Mouse (Mus musculus) regulatory T cell (primary cell): Measurements from ENCODE around the gene Nos1ap.

Source experiments
- in situ Hi-C: fragments of 300-600 bp; cut with MboI, MseI; formaldehyde crosslinking; loops from one replicate; pipeline ENCODE4 v1.15.1; 2025; ENCODE audit warnings: high pct_unique_total_duplicates

The Nos1ap gene

GRCm38 (mm10) chr1:170548192-170548795 is 41.4 kb downstream of the Nos1ap start:
- in situ Hi-C loops, result no loop called here

- in situ Hi-C loops, result no loop called here
Measured at GRCm38 (mm10) chr1:170546297-170546696, 43.4 kb downstream of the Nos1ap start.

GRCm38 (mm10) chr1:170545286-170545685 is 44.4 kb downstream of the Nos1ap start:
- in situ Hi-C loops, result no loop called here

- in situ Hi-C loops, result no loop called here
Measured at GRCm38 (mm10) chr1:170539507-170539906, 50.2 kb downstream of the Nos1ap start.

GRCm38 (mm10) chr1:170538481-170539061 is 51.1 kb downstream of the Nos1ap start:
- in situ Hi-C loops, result no loop called here

- in situ Hi-C loops, result no loop called here
Measured at GRCm38 (mm10) chr1:170536344-170536743, 53.3 kb downstream of the Nos1ap start.

- in situ Hi-C loops, result no loop called here
Measured at GRCm38 (mm10) chr1:170535221-170535620, 54.4 kb downstream of the Nos1ap start.

- in situ Hi-C loops, result no loop called here
Measured at GRCm38 (mm10) chr1:170531286-170531685, 58.4 kb downstream of the Nos1ap start.

- in situ Hi-C loops, result no loop called here
Measured at GRCm38 (mm10) chr1:170530456-170530855, 59.2 kb downstream of the Nos1ap start.

- in situ Hi-C loops, result no loop called here
Measured at GRCm38 (mm10) chr1:170522891-170523290, 66.8 kb downstream of the Nos1ap start.

GRCm38 (mm10) chr1:170521520-170522205 is 68.0 kb downstream of the Nos1ap start:
- in situ Hi-C loops, result no loop called here

- in situ Hi-C loops, result no loop called here
Measured at GRCm38 (mm10) chr1:170520206-170520605, 69.5 kb downstream of the Nos1ap start.

- in situ Hi-C loops, result no loop called here
Measured at GRCm38 (mm10) chr1:170519631-170520030, 70.0 kb downstream of the Nos1ap start.

GRCm38 (mm10) chr1:170516182-170516581 is 73.5 kb downstream of the Nos1ap start:
- in situ Hi-C loops, result no loop called here

GRCm38 (mm10) chr1:170515455-170515854 is 74.2 kb downstream of the Nos1ap start:
- in situ Hi-C loops, result no loop called here

- in situ Hi-C loops, result no loop called here
Measured at GRCm38 (mm10) chr1:170514226-170514625, 75.4 kb downstream of the Nos1ap start.

- in situ Hi-C loops, result no loop called here
Measured at GRCm38 (mm10) chr1:170512429-170513097, 77.1 kb downstream of the Nos1ap start.

- in situ Hi-C loops, result no loop called here
Measured at GRCm38 (mm10) chr1:170510595-170511240, 78.9 kb downstream of the Nos1ap start.

GRCm38 (mm10) chr1:170506309-170506708 is 83.4 kb downstream of the Nos1ap start:
- in situ Hi-C loops, result no loop called here

GRCm38 (mm10) chr1:170505107-170505506 is 84.6 kb downstream of the Nos1ap start:
- in situ Hi-C loops, result no loop called here

GRCm38 (mm10) chr1:170504378-170504777 is 85.3 kb downstream of the Nos1ap start:
- in situ Hi-C loops, result no loop called here

GRCm38 (mm10) chr1:170503277-170503739 is 86.4 kb downstream of the Nos1ap start:
- in situ Hi-C loops, result no loop called here
